Mouse (Mus musculus) cerebellum, adult 9-10 months (tissue): ENCODE measurements around the gene Daam1.

Experiments
- DNase-seq: peaks from one replicate; pipeline ENCODE4 v3.0.0; 2022

Daam1 gene

GRCm38 (mm10) chr12:72012126-72012525 is 181.2 kb downstream of the Daam1 start:
- DNase-seq: no peak

- no peak for DNase-seq
These were observed 183.0 kb downstream of the Daam1 start for GRCm38 (mm10) chr12:72013711-72014354.

GRCm38 (mm10) chr12:72014355-72014776 is 183.5 kb downstream of the Daam1 start:
- DNase-seq: no peak

- no peak for DNase-seq
These were observed 184.4 kb downstream of the Daam1 start for GRCm38 (mm10) chr12:72015296-72015695.

- no peak for DNase-seq
These were observed 189.4 kb downstream of the Daam1 start for GRCm38 (mm10) chr12:72020285-72020684.

- no peak for DNase-seq
These were observed 190.7 kb downstream of the Daam1 start for GRCm38 (mm10) chr12:72021543-72021942.

GRCm38 (mm10) chr12:72022790-72023189 is 191.9 kb downstream of the Daam1 start:
- no peak for DNase-seq

- DNase-seq: no peak
These were observed 192.7 kb downstream of the Daam1 start for GRCm38 (mm10) chr12:72023572-72023971.

- DNase-seq: no peak
These were observed 194.5 kb downstream of the Daam1 start for GRCm38 (mm10) chr12:72025275-72025795.

GRCm38 (mm10) chr12:72031171-72031570 is 200.3 kb downstream of the Daam1 start:
- DNase-seq: no peak

GRCm38 (mm10) chr12:72031794-72032193 is 200.9 kb downstream of the Daam1 start:
- no peak for DNase-seq

GRCm38 (mm10) chr12:72036097-72036661 is 205.3 kb downstream of the Daam1 start:
- no peak for DNase-seq

- no peak for DNase-seq
These were observed 206.2 kb downstream of the Daam1 start for GRCm38 (mm10) chr12:72037049-72037448.

GRCm38 (mm10) chr12:72038866-72039265 is 208.0 kb downstream of the Daam1 start:
- no peak for DNase-seq

GRCm38 (mm10) chr12:72039501-72039900 is 208.6 kb downstream of the Daam1 start:
- no peak for DNase-seq

- no peak for DNase-seq
These were observed 210.4 kb downstream of the Daam1 start for GRCm38 (mm10) chr12:72041238-72041637.
